Mouse (Mus musculus): ENCODE measurements at regions not wholly inside any gene's neighbourhood (a gene's known extent, or its start where the extent isn't known, plus 50 kb on each side); places are given as distances from the start of the nearest gene placed in this dataset.

DNA sequence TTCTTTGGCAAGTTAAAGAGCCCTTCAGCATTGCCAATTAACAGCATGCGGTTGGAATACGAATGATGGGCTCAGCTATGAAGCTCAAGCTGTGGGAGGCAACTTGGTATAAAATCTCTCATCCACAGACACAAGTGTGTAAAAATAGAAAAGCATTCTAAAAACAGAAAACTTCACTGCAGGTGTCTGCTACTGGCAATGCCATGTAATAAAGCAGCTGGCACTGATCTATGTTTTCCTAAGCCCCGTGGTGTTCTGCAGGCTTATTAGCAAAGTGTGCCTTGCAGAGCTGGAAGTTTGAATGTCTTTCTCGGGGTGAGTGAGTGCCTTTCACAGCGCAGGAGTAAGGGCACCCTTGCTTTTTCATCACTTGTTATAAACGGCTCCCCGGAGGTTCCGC lies 196.9 kb upstream of the Ctso start:
- Histone ChIP-seq H3K9ac (ENCODE audit: control insufficient read depth, low read depth, low read length, poor library complexity, severe bottlenecking) (no peak overlapping the region), H3K27ac (ENCODE audit: control insufficient read depth, low read depth, low read length) (no peak overlapping the region), H3K4me1 (ENCODE audit: control insufficient read depth in 1 of 2, insufficient read depth in 2 of 2, low read length in 2 of 2) (no peaks in the 10 kb centered on the region), H3K36me3 (ENCODE audit: control insufficient read depth in 1 of 2, insufficient read depth in 2 of 2, low read length in 2 of 2) (no peaks in the 10 kb centered on the region), H3K9me3 (replicated peaks; ENCODE audit: insufficient read depth, low read length) (no peaks in the 10 kb centered on the region), H3K4me3 (ENCODE audit: control insufficient read depth in 1 of 2, insufficient read depth in 1 of 2, low read depth in 2 of 2, low read length in 2 of 2) (no peak overlapping the region), H3K79me2 (ENCODE audit: control insufficient read depth, insufficient read depth, low read length, poor library complexity) (no peaks in the 10 kb centered on the region), H3K27me3 (ENCODE audit: control insufficient read depth in 1 of 2, insufficient read depth in 2 of 2, low read length in 2 of 2) (no peaks in the 10 kb centered on the region)
- no peak for TF ChIP-seq TAL1 (IDR thresholded peaks at IDR 0.05; ENCODE audit: low read length)
- TF ChIP-seq MEF2A (IDR thresholded peaks at IDR 0.05; ENCODE audit: extremely low read depth, insufficient replicate concordance, low read depth, low read length, poor library complexity, severe bottlenecking) = no peak
- DNase-seq (ENCODE audit: low read depth, low spot score) = no peak

DNA sequence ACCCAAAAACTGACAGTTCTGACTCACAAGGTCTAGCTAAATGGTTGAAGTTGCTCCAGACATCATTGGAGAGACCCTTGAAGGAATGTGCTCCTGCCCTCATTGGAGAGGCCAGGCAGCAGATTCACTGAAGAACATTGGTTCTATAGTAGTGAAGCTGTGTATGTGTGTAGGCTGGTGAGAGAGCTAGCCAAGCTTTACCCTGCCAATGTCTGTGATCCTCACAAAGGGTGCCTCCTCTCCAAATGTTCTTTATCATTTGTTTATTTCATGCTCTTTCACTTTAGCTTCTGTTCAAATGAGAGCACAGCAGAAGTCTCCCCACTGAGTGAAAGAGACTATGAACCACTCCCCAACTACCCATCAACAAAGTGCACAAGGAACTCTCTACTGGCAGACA lies 195.6 kb upstream of the Ctso start:
- H3K9me3 ChIP-seq (replicated peaks; ENCODE audit: insufficient read depth, low read length) = no peaks in the 10 kb centered on the region
- no peak overlapping the region for H3K4me3 ChIP-seq (ENCODE audit: control insufficient read depth in 1 of 2, insufficient read depth in 1 of 2, low read depth in 2 of 2, low read length in 2 of 2)
- no peaks in the 10 kb centered on the region for H3K36me3 ChIP-seq (ENCODE audit: control insufficient read depth in 1 of 2, insufficient read depth in 2 of 2, low read length in 2 of 2)
- H3K9ac ChIP-seq (ENCODE audit: control insufficient read depth, low read depth, low read length, poor library complexity, severe bottlenecking) = no peak overlapping the region
- no peaks in the 10 kb centered on the region for H3K4me1 ChIP-seq (ENCODE audit: control insufficient read depth in 1 of 2, insufficient read depth in 2 of 2, low read length in 2 of 2)
- DNase-seq (ENCODE audit: low read depth, low spot score) = no peak
- no peaks in the 10 kb centered on the region for H3K79me2 ChIP-seq (ENCODE audit: control insufficient read depth, insufficient read depth, low read length, poor library complexity)
- H3K27me3 ChIP-seq (ENCODE audit: control insufficient read depth in 1 of 2, insufficient read depth in 2 of 2, low read length in 2 of 2) = no peaks in the 10 kb centered on the region
- no peak for TF ChIP-seq JUND (IDR thresholded peaks at IDR 0.05; ENCODE audit: low read depth, low read length)
- TF ChIP-seq ZKSCAN1 (IDR thresholded peaks at IDR 0.05; ENCODE audit: low read depth, low read length) = no peak
- no peak for TF ChIP-seq ETS1 (IDR thresholded peaks at IDR 0.05; ENCODE audit: low read depth, low read length)
- no peak for TF ChIP-seq MYB (IDR thresholded peaks at IDR 0.05; ENCODE audit: low read depth, low read length)
- TF ChIP-seq CHD1 (IDR thresholded peaks at IDR 0.05; ENCODE audit: low read depth, low read length) = no peak
- no peak for TF ChIP-seq GABPA (IDR thresholded peaks at IDR 0.05; ENCODE audit: low read depth, low read length)
- no peak for TF ChIP-seq MEF2A (IDR thresholded peaks at IDR 0.05; ENCODE audit: extremely low read depth, insufficient replicate concordance, low read depth, low read length, poor library complexity, severe bottlenecking)
- TF ChIP-seq MXI1 (IDR thresholded peaks at IDR 0.05; ENCODE audit: low read depth, low read length) = no peak
- TF ChIP-seq RCOR1 (IDR thresholded peaks at IDR 0.05; ENCODE audit: low read depth, low read length) = no peak
- TF ChIP-seq SMC3 (IDR thresholded peaks at IDR 0.05; ENCODE audit: low read depth, low read length) = no peak
- TF ChIP-seq USF1 (IDR thresholded peaks at IDR 0.05; ENCODE audit: low read depth, low read length) = no peak
- no peak for TF ChIP-seq NELFE (IDR thresholded peaks at IDR 0.05; ENCODE audit: low read depth, low read length)
- TF ChIP-seq ZNF384 (IDR thresholded peaks at IDR 0.05; ENCODE audit: low read depth, low read length) = no peak
- TF ChIP-seq TCF12 (IDR thresholded peaks at IDR 0.05; ENCODE audit: low read depth, low read length) = no peak
- no peak for TF ChIP-seq USF2 (IDR thresholded peaks at IDR 0.05; ENCODE audit: borderline replicate concordance in 1 of 2, insufficient read depth in 1 of 2, low read depth in 1 of 2, low read length in 2 of 2)
- no peak for TF ChIP-seq MAX (IDR thresholded peaks at IDR 0.05; ENCODE audit: low read length)
- TF ChIP-seq ZC3H11A (IDR thresholded peaks at IDR 0.05; ENCODE audit: low read depth, low read length) = no peak
- no peak overlapping the region for H3K27ac ChIP-seq (ENCODE audit: control insufficient read depth, low read depth, low read length)
